Mouse (Mus musculus) hematopoietic stem cell, adult 5-6 weeks (primary cell): Measurements from ENCODE around the gene Zfp618. TPM values are rescaled to one million over a fixed set of nuclear protein-coding genes. Genes with fewer than 3 reads are reported as not detected.

Source experiments
- ATAC-seq, 2 experiments: fragments of 125-278 bp in 1 of 2; replicated peaks in 1 of 2; 2 replicates each; pipeline ENCODE4 v1.8.0; 2016 to 2017; ENCODE audit warnings: inconsistent platforms in 2 of 2, mild to moderate bottlenecking in 2 of 2, moderate number of reproducible peaks in 2 of 2, low read depth in 1 of 2, moderate TSS enrichment in 1 of 2; ENCODE audit not compliant: low FRiP score in 2 of 2, poor library complexity in 2 of 2, severe bottlenecking in 2 of 2, insufficient read depth in 1 of 2, low TSS enrichment in 1 of 2
- total RNA-seq: library from RNA; stranded (forward); fragments of 172-1452, 232-1000 nt; gene quantifications from 2 replicates; pipeline ENCODE4 v1.2.3, GENCODE M21; 2017

The Zfp618 gene
- total RNA-seq, 1 experiment from 2014 or later = 1.3 TPM

DNA sequence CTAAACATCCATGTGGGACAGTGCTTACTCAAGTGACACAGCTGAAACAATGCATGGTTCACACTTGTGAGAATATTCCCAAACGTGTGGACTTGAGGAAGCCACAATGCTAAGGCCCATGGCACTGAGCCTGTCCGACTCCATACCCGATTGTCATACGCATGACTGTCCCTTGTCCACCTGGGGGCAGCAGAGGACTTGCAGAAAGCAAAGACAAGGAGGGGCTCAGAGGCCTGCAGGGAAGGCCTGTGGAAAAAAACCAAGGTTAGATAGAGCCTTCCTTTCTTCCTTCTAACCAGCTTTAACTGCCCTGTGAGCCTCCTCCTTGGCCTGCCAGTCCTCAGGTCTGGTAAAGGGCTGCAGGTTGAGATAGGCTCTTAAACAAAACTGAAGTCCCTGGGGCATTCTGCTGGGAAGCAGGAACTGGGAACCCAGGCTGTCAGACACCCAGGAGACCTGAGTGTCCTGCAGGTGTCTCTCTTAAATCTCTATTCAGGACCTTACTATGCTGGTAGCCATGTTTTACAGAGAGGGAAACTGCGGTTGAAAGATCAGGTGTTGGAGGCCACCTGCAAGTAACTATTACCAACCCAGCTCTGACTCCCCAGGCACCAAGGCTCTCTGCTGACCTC lies 193.7 kb downstream of the Zfp618 start:
- peak; percentile 86 to 90 for ATAC-seq

DNA sequence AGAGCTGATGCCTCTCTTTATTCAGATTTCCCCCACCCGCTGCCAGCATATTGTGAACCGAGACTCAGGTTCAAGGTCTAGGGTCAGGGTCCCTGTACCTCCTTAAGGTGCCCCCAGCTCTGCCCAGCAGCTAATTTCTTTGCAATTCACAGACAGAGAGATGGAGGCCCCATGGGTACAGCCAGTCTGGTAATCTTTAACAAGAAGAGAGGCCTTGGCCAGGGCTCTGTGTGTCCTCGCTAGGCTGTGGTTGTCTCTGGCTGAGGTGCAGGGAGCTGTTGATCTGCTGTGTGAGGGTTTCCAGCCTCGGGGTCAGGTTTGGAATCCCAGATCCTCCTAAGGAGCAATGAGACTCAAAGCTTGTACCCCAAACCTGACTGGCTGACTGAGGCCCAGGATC lies 200.3 kb downstream of the Zfp618 start:
- ATAC-seq = no peak

DNA sequence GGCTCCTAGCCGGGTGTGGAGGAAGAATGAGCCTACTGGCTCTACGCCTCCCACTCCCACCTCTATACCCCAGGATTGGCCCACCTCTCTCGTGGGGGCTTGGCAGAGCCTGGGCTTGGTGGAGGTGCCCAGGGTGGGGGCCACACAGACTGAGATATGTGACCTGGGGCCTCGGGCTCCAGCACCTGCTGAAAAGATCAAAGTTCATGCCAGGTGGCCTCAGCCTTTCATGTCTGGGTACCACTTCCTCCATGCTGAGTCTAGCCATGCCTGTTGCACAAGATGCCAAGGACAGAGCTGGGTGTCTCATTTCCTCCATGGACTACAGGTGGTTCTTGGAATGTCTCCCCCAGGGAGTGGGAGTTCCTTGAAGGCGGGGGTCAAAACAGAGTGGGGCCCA lies 200.9 kb downstream of the Zfp618 start:
- ATAC-seq = no peak

DNA sequence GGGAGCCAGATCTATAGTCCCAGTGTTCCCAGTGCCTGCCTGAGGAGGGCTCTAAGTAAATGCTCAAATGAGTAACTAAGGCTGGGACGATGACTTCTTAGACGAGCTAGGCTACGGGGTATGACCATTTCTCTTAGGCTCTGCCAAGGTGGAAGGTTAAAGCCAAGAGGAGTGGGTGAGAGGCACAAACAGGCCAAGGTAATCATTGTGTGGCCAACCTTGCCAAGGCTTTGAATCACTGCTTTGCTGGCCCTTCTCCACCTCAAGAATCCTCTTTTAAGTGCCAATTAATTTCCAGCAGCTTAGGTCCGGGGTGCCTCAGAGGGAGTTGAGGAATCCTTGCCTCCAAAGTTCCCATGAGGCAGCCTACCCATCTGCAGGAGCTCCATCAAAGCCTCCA lies 204.7 kb downstream of the Zfp618 start:
- no peak for ATAC-seq

DNA sequence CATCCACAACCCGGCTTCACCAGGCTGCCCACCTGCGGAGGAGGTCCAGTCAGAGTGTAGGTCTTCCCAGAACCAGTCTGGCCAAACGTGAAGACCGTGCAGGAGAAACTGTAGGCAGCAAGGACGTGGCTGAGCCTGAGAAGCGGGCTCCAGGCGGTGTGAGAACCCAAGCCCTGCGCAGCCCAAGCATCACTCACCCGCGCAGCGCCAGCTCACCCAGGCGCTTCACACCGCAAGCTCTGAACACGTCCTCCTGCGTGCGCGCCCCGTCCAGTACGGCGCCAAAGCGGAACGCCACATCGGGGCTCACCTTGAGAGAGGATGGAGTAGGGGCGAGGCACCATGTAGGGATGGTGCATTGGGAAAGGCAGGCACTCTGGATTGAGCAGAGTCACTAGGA lies 205.7 kb downstream of the Zfp618 start:
- no peak for ATAC-seq

DNA sequence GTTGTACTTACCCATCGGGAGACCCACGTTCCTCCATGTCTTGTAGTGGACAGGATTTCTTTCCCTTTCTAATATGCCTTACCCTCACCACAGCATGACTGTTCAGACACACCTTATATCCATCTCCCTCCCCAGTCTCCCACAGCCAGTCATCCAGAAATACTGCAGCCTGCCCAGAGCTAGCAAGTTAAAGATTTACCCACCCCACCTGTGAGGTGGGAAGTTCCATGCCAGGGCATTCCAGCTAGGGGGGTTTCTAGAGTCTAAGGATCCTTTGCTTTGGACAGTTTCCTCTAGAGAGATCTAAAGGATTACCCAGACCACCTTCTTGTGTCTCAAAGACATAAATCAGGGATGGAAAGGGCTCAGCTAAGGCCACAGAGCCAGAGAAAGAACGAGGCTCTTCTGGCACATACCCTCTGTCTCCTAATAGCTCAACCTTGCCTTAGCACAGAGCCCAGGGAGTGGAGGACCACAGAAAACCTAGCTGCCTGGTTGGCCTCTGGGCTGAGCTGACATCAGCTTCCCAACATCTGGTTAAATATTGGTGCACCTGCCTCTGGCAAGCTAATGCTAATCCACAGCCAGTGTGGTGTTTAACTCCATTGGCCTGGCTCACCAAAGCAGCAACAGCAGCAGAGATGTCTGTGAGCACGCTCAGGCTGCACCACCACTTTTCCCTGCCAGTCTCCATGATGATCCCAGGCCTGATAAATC lies 206.8 kb downstream of the Zfp618 start, which contains the start of gene Kif12:
TSS of gene Kif12 (minus strand) at position 163 of the 717 bp plus-strand sequence.
- no peak for ATAC-seq

DNA sequence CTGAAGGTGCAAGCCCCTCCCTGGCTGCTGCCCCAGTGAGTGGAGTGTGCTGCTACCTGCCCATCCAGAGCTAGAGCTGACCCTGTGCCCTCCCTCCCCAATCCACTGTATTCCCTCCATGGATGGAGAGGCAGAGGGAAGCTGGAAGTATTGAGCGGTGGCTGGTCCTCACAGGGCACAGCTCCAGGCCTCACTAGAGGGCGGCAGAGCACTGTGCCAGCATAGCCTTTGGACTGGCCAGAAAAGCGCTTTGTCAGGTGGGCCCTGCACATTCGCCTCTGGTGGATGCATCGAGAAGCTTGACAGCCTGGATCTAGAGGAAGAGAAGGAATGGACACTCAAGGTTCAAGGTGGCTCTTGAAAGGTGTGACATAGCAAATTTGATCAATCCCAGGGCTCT lies 216.2 kb downstream of the Zfp618 start:
- peak; percentile 84 to 86 for ATAC-seq

DNA sequence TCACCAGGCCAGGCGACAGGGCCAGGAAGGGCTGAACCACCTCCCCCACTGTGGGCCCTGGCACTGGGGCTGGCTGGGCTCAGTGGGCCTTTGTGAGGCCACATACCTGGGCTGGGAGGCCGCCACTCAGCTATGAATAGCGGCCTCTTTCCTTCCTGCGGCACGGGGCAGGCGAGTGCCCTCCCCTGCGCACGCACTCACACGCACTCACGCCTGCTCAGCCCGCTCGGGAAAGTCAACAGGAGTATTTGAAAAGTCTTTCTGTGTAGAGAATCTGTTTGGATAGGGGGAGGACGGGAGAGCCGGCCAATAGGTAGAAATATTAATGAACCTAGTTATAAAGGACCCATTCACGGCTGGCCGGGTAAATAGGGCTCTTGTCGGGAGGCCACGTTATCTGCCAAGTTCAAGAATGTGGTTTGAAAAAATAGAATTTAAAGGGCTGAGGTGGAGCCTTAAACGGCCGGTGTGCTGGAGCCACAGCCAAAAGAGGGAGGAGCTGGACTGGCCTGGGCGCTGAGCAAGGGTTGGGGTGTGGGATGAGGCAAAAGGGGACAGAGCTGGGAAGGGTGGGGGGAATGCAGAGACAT lies 221.0 kb downstream of the Zfp618 start:
- no peak for ATAC-seq

Other genes with a start within 250 kb of the Zfp618 start
- not detected in 2 replicates for gene Ambp, start 189.2 kb downstream of the Zfp618 start, total RNA-seq
- gene Kif12, start 206.6 kb downstream of the Zfp618 start, total RNA-seq = not detected in 2 replicates
- gene Col27a1, start 248.4 kb downstream of the Zfp618 start, total RNA-seq = not detected in 2 replicates